ENCODE assay signal across 29 mouse cellular contexts in genomic region chr11:20795466-20795865, GRCm38 (mm10).
"Had no signal": no experiment of that assay in that cellular context is flagged by ENCODE, and none has a peak within 500 bp of the region (broad histone marks: within the 10 kb centered on the region; RNA-seq: fewer than 3 reads in every experiment).

No protein-coding gene starts in this region.

- H3K36me3 ChIP-seq: heart, embryonic 12.5 days; heart, embryonic 13.5 days; heart, embryonic 15.5 days; hindbrain, embryonic 10.5 days; hindbrain, embryonic 12.5 days; hindbrain, embryonic 13.5 days; hindbrain, embryonic 15.5 days; intestine, embryonic 15.5 days; kidney, embryonic 15.5 days had no signal

- DNase-seq: heart, adult 2 months; heart, postnatal 14 days; heart, postnatal 36 days; heart, postnatal 4 days; kidney, adult 11 months; kidney, adult 18-20 months; kidney, adult 2 months; kidney, adult 8-10 months; kidney, adult 9 months; kidney, postnatal 25 days; kidney, postnatal 36 days; kidney, postnatal 4 days; layer of hippocampus, adult 9-11 months; layer of hippocampus, postnatal 36 days had no signal

- H3K27me3 ChIP-seq: heart, embryonic 12.5 days; heart, embryonic 13.5 days; heart, embryonic 15.5 days; hindbrain, embryonic 12.5 days; hindbrain, embryonic 13.5 days; hindbrain, embryonic 15.5 days; kidney, embryonic 15.5 days had no signal

- H3K4me2 ChIP-seq: heart, embryonic 12.5 days; heart, embryonic 13.5 days; heart, embryonic 15.5 days; hindbrain, embryonic 13.5 days; hindbrain, embryonic 14.5 days; intestine, embryonic 15.5 days had no signal

- H3K9me3 ChIP-seq: heart, embryonic 13.5 days; heart, embryonic 15.5 days; hindbrain, embryonic 13.5 days; hindbrain, embryonic 15.5 days; intestine, embryonic 15.5 days; kidney, embryonic 15.5 days had no signal

- H3K27ac ChIP-seq: heart, adult 2 months; heart, embryonic 13.5 days; heart, embryonic 15.5 days; hindbrain, embryonic 10.5 days; hindbrain, embryonic 12.5 days; hindbrain, embryonic 13.5 days; hindbrain, embryonic 14.5 days; hindbrain, embryonic 15.5 days; hindbrain, postnatal 0 days; intestine, embryonic 15.5 days; kidney, embryonic 15.5 days; kidney, postnatal 0 days; layer of hippocampus, adult 2 months had no signal

- H3K4me3 ChIP-seq: heart, adult 2 months; heart, embryonic 12.5 days; heart, embryonic 13.5 days; heart, embryonic 15.5 days; hindbrain, embryonic 10.5 days; hindbrain, embryonic 12.5 days; hindbrain, embryonic 13.5 days; hindbrain, embryonic 15.5 days; intestine, embryonic 15.5 days; kidney, embryonic 15.5 days; layer of hippocampus, adult 2 months had no signal

- H3K9ac ChIP-seq: heart, embryonic 12.5 days; heart, embryonic 13.5 days; heart, embryonic 15.5 days; hindbrain, embryonic 12.5 days; hindbrain, embryonic 14.5 days; hindbrain, embryonic 15.5 days; intestine, embryonic 15.5 days; kidney, embryonic 15.5 days had no signal

- ATAC-seq: inflammation-experienced regulatory T-cells, adult 6 months; intestine, embryonic 15.5 days; intestine, postnatal 0 days had no signal
